Mouse (Mus musculus) hindbrain, embryonic 15.5 days (tissue): ENCODE data around the gene Sf3b1. TPM values are rescaled to one million over a fixed set of nuclear protein-coding genes. Genes with fewer than 3 reads are reported as not detected.

Experiments
- polyA plus RNA-seq: library from polyadenylated mRNA; unstranded; fragments of >200 nt; fragmentation: Nextera tagmentation; extraction: Ambion mirVana; gene quantifications from 2 replicates; pipeline ENCODE4 v1.2.1, GENCODE M21; 2015

Gene Sf3b1
- polyA plus RNA-seq, 1 experiment from 2014 or later = 272 TPM

Other genes with a start within 250 kb of the Sf3b1 start
- gene Ankrd44, start 101.1 kb downstream of the Sf3b1 start, polyA plus RNA-seq = 19.8 and 21.1 TPM in 2 replicates
- gene Coq10b, start 25.3 kb upstream of the Sf3b1 start, polyA plus RNA-seq = 29.2 and 30.1 TPM in 2 replicates
- gene Hspe1, start 60.7 kb upstream of the Sf3b1 start, polyA plus RNA-seq = 240 and 257 TPM in 2 replicates
- 272 and 273 TPM in 2 replicates for gene Hspd1, start 60.8 kb upstream of the Sf3b1 start, polyA plus RNA-seq
- gene Mob4, start 103.8 kb upstream of the Sf3b1 start, polyA plus RNA-seq = 156 and 158 TPM in 2 replicates
- 11.0 and 11.8 TPM in 2 replicates for gene Rftn2, start 199.3 kb upstream of the Sf3b1 start, polyA plus RNA-seq
- 3.4 TPM in 2 replicates for gene Mars2, start 209.7 kb upstream of the Sf3b1 start, polyA plus RNA-seq